Mouse (Mus musculus) limb, embryonic 12.5 days (tissue): ENCODE data around the gene Rp9. TPM values are rescaled to one million over a fixed set of nuclear protein-coding genes. Genes with fewer than 3 reads are reported as not detected.

ENCODE experiments used
- ATAC-seq: fragments of 200-750 bp; cut with Nextera tagmentation; 2 replicates; pipeline ENCODE4 v1.8.0; 2017; ENCODE audit warnings: low read depth, moderate TSS enrichment; ENCODE audit not compliant: insufficient number of reproducible peaks, insufficient read depth, low FRiP score, low TSS enrichment
- H3K27ac ChIP-seq: fragments of 300-500 bp; sonication (generic); 2 replicates; pipeline ENCODE4 v1.5.1; 2016; ENCODE audit warnings: mild to moderate bottlenecking, moderate library complexity
- H3K27me3 ChIP-seq: fragments of 300-500 bp; sonication (generic); 2 replicates; pipeline ENCODE4 v1.6.1; 2016; ENCODE audit warnings: mild to moderate bottlenecking, moderate library complexity
- H3K36me3 ChIP-seq: fragments of 300-500 bp; sonication (generic); 2 replicates; pipeline ENCODE4 v1.6.1; 2016; ENCODE audit warnings: mild to moderate bottlenecking, moderate library complexity
- H3K4me1 ChIP-seq: fragments of 300-500 bp; sonication (generic); replicated peaks from 2 replicates; pipeline ENCODE4 v1.6.1; 2016
- H3K4me2 ChIP-seq: fragments of 300-500 bp; sonication (generic); 2 replicates; pipeline ENCODE4 v1.6.1; 2016; ENCODE audit warnings: mild to moderate bottlenecking, moderate library complexity
- H3K4me3 ChIP-seq: fragments of 300-500 bp; sonication (generic); replicated peaks from 2 replicates; pipeline ENCODE4 v1.5.1; 2016; ENCODE audit warnings: mild to moderate bottlenecking
- H3K9ac ChIP-seq: fragments of 300-500 bp; sonication (generic); replicated peaks from 2 replicates; pipeline ENCODE4 v1.6.1; 2016; ENCODE audit warnings: mild to moderate bottlenecking, moderate library complexity
- H3K9me3 ChIP-seq: fragments of 300-500 bp; sonication (generic); 2 replicates; pipeline ENCODE4 v1.6.1; 2016; ENCODE audit warnings: mild to moderate bottlenecking, moderate library complexity
- WGBS: fragments of 180-500 bp; shearing (Covaris S2); methylation state at CpG from one replicate; pipeline ENCODE4 v1.1.7; 2016; 5-methylcytosine and 5-hydroxymethylcytosine counted together
- polyA plus RNA-seq: library from polyadenylated mRNA; unstranded; fragments of >200 nt; fragmentation: Nextera tagmentation; extraction: Ambion mirVana; gene quantifications from 2 replicates; pipeline ENCODE4 v1.2.1, GENCODE M21; 2016

Rp9 gene
- polyA plus RNA-seq, 1 experiment from 2014 or later: 82.0 TPM

- no peak for ATAC-seq
- no peak overlapping the region for H3K4me2 ChIP-seq
- 84% methylated on average over 5 of the region's 5 CpGs for WGBS
Measured at GRCm38 (mm10) chr9:22390390-22390789, 79.2 kb downstream of the Rp9 start.

DNA sequence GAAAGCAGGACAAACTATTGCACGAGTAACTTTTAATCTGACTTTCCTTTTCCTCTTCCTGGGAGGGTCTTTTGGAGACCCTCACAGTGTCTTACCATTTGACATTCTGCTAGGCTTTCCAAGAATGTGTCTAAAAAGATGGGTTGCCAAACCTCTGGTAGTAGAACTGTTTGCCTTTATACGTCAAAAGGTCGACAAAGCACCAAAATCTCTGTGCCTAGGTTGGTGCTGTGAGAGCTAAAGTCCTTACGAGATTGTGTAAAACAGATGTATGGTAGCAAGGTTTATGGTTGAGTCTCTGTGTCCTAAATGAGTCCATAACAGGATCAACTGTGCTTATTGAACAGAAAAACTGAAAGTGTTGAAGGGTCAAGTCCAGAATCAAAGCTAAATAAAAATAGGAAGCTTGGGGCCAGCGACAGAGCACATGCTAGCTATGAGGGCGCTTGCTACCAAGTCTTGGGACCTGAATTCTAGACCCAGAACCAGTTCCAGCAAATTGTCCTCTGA, 79.8 kb downstream of the Rp9 start:
- H3K4me3 ChIP-seq: peak overlapping the region; percentile 82
- H3K36me3 ChIP-seq: peaks cover 7% of the 10 kb centered on the region
- WGBS: 63% methylated on average over 6 of the region's 6 CpGs
- H3K4me1 ChIP-seq: peaks cover 16% of the 10 kb centered on the region
- H3K27ac ChIP-seq: peak overlapping the region; percentile 95
- ATAC-seq: no peak
- peak overlapping the region; percentile 74 for H3K4me2 ChIP-seq
- H3K27me3 ChIP-seq: no peaks in the 10 kb centered on the region
- no peaks in the 10 kb centered on the region for H3K9me3 ChIP-seq
- peak overlapping the region; percentile 87; the same call in 1 of the 2 replicates for H3K9ac ChIP-seq

More at GRCm38 (mm10) chr9:22390390-22390789, 79.2 kb downstream of the Rp9 start:
- Histone ChIP-seq H3K9me3 (no peaks in the 10 kb centered on the region), H3K36me3 (peaks cover 2% of the 10 kb centered on the region; the same call in 1 of the 2 replicates), H3K9ac (no peak overlapping the region), H3K27ac (no peak overlapping the region), H3K4me3 (no peak overlapping the region), H3K4me1 (peaks cover 16% of the 10 kb centered on the region), H3K27me3 (no peaks in the 10 kb centered on the region)

GRCm38 (mm10) chr9:22389021-22389476, 80.5 kb downstream of the Rp9 start, which contains the start of gene Anln:
Anln (minus strand) TSS chr9:22389188.
- Histone ChIP-seq H3K36me3 (peaks cover 7% of the 10 kb centered on the region), H3K4me1 (peaks cover 16% of the 10 kb centered on the region), H3K4me2 (peak within 1 kb of the TSS; percentile 74), H3K9me3 (no peaks in the 10 kb centered on the region), H3K4me3 (peak within 1 kb of the TSS; percentile 82), H3K27me3 (no peaks in the 10 kb centered on the region), H3K27ac (peak within 1 kb of the TSS; percentile 95), H3K9ac (peak within 1 kb of the TSS; percentile 87)
- peak; percentile 92 for ATAC-seq
- WGBS: under 1% methylated on average over 43 of the region's 44 CpGs

- peak overlapping the region; percentile 82 for H3K4me3 ChIP-seq
- ATAC-seq: peak; percentile 78
Measured at GRCm38 (mm10) chr9:22388401-22388980, 81.1 kb downstream of the Rp9 start.

GRCm38 (mm10) chr9:22387901-22388300, 81.6 kb downstream of the Rp9 start:
- H3K4me3 ChIP-seq: peak overlapping the region; percentile 82
- H3K4me2 ChIP-seq: peak overlapping the region; percentile 74
- H3K9me3 ChIP-seq: no peaks in the 10 kb centered on the region
- WGBS: 22% methylated on average over 6 of the region's 6 CpGs
- no peak for ATAC-seq
- H3K27ac ChIP-seq: peak overlapping the region; percentile 95; the same call in 1 of the 2 replicates
- H3K4me1 ChIP-seq: peaks cover 16% of the 10 kb centered on the region
- H3K9ac ChIP-seq: peak overlapping the region; percentile 87
- no peaks in the 10 kb centered on the region for H3K27me3 ChIP-seq
- H3K36me3 ChIP-seq: peaks cover 9% of the 10 kb centered on the region

More at GRCm38 (mm10) chr9:22388401-22388980, 81.1 kb downstream of the Rp9 start:
- H3K4me1 ChIP-seq: peaks cover 16% of the 10 kb centered on the region
- no peaks in the 10 kb centered on the region for H3K9me3 ChIP-seq
- WGBS: under 1% methylated on average over 41 of the region's 41 CpGs
- peak overlapping the region; percentile 87 for H3K9ac ChIP-seq
- no peaks in the 10 kb centered on the region for H3K27me3 ChIP-seq
- H3K4me2 ChIP-seq: peak overlapping the region; percentile 74
- peak overlapping the region; percentile 95 for H3K27ac ChIP-seq
- H3K36me3 ChIP-seq: peaks cover 7% of the 10 kb centered on the region

GRCm38 (mm10) chr9:22385890-22386289, 83.7 kb downstream of the Rp9 start:
- H3K9me3 ChIP-seq: no peaks in the 10 kb centered on the region
- 75% methylated on average over 2 of the region's 2 CpGs for WGBS
- H3K36me3 ChIP-seq: peaks cover 29% of the 10 kb centered on the region
- no peak for ATAC-seq
- H3K4me2 ChIP-seq: no peak overlapping the region
- H3K9ac ChIP-seq: no peak overlapping the region
- no peak overlapping the region for H3K27ac ChIP-seq
- H3K4me3 ChIP-seq: no peak overlapping the region
- H3K27me3 ChIP-seq: no peaks in the 10 kb centered on the region
- peaks cover 16% of the 10 kb centered on the region for H3K4me1 ChIP-seq

DNA sequence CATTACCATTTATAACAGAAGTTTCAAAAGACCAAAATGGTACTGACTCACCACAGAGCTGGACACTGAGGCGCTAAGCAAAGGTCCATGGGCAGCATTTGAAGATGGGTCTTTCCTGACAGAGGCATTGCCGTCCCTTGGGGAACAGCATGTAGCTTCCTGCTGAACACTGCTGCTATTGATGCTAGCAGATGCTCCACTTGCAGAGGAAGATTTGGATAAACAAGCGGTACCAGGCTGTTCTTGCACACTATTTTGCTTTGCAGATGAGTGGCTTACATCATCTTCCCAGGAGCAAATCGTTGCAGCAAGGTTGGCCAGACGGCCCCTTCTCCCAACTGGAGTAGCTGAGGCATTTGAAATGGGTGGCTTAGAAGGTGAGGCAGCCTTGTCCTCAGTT, 93.5 kb downstream of the Rp9 start:
- H3K9ac ChIP-seq: no peak overlapping the region
- no peaks in the 10 kb centered on the region for H3K9me3 ChIP-seq
- no peak for ATAC-seq
- no peak overlapping the region for H3K4me3 ChIP-seq
- no peaks in the 10 kb centered on the region for H3K4me1 ChIP-seq
- peaks cover 89% of the 10 kb centered on the region for H3K36me3 ChIP-seq
- WGBS: 94% methylated on average over 5 of the region's 5 CpGs
- H3K27ac ChIP-seq: no peak overlapping the region
- H3K4me2 ChIP-seq: no peak overlapping the region
- no peaks in the 10 kb centered on the region for H3K27me3 ChIP-seq

DNA sequence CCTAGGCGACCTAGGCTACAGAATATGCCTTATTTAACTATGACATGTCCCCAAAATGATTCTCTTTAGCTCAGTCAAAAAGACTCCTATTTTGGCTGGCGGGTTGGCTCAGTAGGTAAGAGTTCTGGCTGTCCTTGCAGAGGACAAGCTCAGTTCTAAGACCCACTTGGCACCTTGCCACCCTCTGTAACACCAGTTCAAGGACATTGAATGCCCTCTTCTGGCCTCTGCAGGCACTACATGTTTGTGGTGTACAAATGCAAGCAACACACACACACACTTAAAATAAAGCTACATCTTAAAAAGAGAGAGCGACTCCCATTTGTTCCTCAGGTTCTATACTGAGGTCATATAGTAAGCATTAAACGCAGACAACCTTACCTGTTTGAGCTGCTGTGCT, 96.8 kb downstream of the Rp9 start:
- no peak overlapping the region for H3K4me2 ChIP-seq
- no peak overlapping the region for H3K4me3 ChIP-seq
- no peaks in the 10 kb centered on the region for H3K9me3 ChIP-seq
- H3K36me3 ChIP-seq: peaks cover 85% of the 10 kb centered on the region
- ATAC-seq: no peak
- H3K4me1 ChIP-seq: no peaks in the 10 kb centered on the region
- H3K27ac ChIP-seq: no peak overlapping the region
- 96% methylated on average over 4 of the region's 4 CpGs for WGBS
- H3K9ac ChIP-seq: no peak overlapping the region
- no peaks in the 10 kb centered on the region for H3K27me3 ChIP-seq

DNA sequence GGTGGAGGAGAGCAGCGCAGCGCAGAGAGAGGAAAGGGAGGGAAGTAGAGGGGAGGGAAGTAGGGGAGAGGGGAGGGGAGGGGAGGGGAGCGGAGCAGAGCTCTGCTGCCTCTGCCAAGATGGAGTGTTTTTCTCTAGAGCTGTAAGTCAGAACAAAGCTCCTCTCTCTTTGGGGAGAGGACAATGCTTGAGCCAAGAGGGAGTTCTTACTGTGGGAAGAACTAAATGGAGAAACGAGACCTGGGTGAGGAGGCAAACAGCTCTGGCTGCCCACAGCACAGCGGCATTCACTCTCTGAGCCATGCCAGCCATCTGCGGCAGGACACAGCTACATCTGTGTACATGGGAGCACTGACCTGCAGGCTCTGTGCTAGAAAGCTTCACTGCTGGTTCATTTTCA, 101.5 kb downstream of the Rp9 start:
- ATAC-seq: no peak
- Histone ChIP-seq H3K4me1 (no peaks in the 10 kb centered on the region), H3K4me2 (no peak overlapping the region), H3K9ac (no peak overlapping the region), H3K27ac (no peak overlapping the region), H3K9me3 (no peaks in the 10 kb centered on the region), H3K4me3 (no peak overlapping the region), H3K27me3 (no peaks in the 10 kb centered on the region), H3K36me3 (peaks cover 86% of the 10 kb centered on the region)
- WGBS: 95% methylated on average over 6 of the region's 6 CpGs

DNA sequence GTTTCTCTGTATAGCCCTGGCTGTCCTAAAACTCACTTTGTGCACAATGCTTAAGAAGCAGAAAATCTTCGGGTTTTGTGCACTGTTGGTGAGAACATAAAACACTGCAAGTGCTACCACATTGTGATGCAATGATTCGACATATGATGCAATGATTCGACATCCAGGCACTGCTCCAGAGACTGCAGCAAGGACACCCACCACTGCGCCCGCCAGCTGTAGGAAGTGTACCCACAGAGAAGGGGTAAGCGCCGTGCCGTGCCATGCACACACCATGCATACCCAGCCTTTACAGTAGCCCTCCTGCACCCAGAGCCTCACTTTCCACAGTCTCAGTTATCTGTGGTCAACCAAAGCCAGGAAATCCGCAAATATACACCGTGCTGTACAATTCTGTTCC, 102.9 kb downstream of the Rp9 start:
- Histone ChIP-seq H3K4me1 (no peaks in the 10 kb centered on the region), H3K36me3 (peaks cover 84% of the 10 kb centered on the region), H3K27ac (no peak overlapping the region), H3K9me3 (no peaks in the 10 kb centered on the region), H3K27me3 (no peaks in the 10 kb centered on the region), H3K9ac (no peak overlapping the region), H3K4me2 (no peak overlapping the region), H3K4me3 (no peak overlapping the region)
- WGBS: 97% methylated on average over 10 of the region's 10 CpGs
- ATAC-seq: no peak

- H3K4me3 ChIP-seq: no peak overlapping the region
- no peak for ATAC-seq
- H3K9me3 ChIP-seq: no peaks in the 10 kb centered on the region
- no peak overlapping the region for H3K9ac ChIP-seq
- H3K4me2 ChIP-seq: no peak overlapping the region
- H3K4me1 ChIP-seq: no peaks in the 10 kb centered on the region
- no peaks in the 10 kb centered on the region for H3K27me3 ChIP-seq
- H3K27ac ChIP-seq: no peak overlapping the region
- peaks cover 84% of the 10 kb centered on the region for H3K36me3 ChIP-seq
- 98% methylated on average over 2 of the region's 2 CpGs for WGBS
Measured at GRCm38 (mm10) chr9:22366221-22366620, 103.3 kb downstream of the Rp9 start.
